Mouse (Mus musculus): ENCODE data around the gene Adamts7. TPM values are rescaled to one million over a fixed set of nuclear protein-coding genes. Genes with fewer than 3 reads are reported as not detected.

Adamts7 gene
- total and polyA plus RNA-seq, 2 experiments from 2014 or later, result 8.3 to 34.4 TPM

- H3K36me3 ChIP-seq (replicated peaks; ENCODE audit: control insufficient read depth, insufficient read depth, low read length), result peaks cover 31% of the 10 kb centered on the region
- no peak overlapping the region for H3K4me3 ChIP-seq (ENCODE audit: low read depth, low read length)
- H3K9ac ChIP-seq (replicated peaks; ENCODE audit: low read depth, low read length), result no peak overlapping the region
- WGBS, result 25% methylated on average over 2 of the region's 2 CpGs
- 0 out of 2 replicates have a peak overlapping the region, but pooled peaks have one; percentile 69 for H3K27ac ChIP-seq (ENCODE audit: low read depth)
- H3K4me1 ChIP-seq (ENCODE audit: control insufficient read depth, insufficient read depth), result peaks cover 22% of the 10 kb centered on the region
- ATAC-seq (ENCODE audit: insufficient read depth, low read depth) (peak; percentile 57), DNase-seq (ENCODE audit: low spot score) (no peak)
- H3K4me2 ChIP-seq (ENCODE audit: low read depth, low read length), result 0 out of 2 replicates have a peak overlapping the region, but pooled peaks have one; percentile 7
- TF ChIP-seq CTCF (IDR thresholded peaks at IDR 0.05; ENCODE audit: low read depth) (no peak), EP300 (IDR thresholded peaks at IDR 0.05; ENCODE audit: low read depth) (no peak)
- no peaks in the 10 kb centered on the region for H3K9me3 ChIP-seq (replicated peaks; ENCODE audit: control insufficient read depth, low read length)
- H3K27me3 ChIP-seq (ENCODE audit: control insufficient read depth, insufficient read depth, low read length), result no peaks in the 10 kb centered on the region
Observed at GRCm38 (mm10) chr9:90226742-90227096, 63.9 kb downstream of the Adamts7 start.

DNA sequence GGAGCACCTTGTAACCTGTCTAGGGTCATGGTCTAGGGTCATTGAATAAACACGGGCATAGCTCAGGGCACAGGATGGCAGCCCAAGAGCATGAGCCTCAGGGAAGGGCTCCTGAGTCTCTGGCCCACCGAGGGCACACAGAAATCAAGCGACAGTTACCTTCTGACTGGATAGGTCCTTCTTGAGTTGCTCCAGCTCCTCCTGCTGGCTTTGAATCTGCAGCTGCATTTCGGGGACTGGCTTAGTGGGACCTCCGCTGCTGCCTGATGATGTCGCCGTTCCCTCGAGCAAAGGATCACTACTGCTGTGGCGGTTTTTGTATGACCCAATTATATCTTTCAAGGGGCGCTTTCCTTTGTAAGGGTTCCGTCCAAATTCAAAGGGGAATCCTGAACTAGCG is 64.3 kb downstream of the Adamts7 start:
- no peak overlapping the region for H3K4me2 ChIP-seq (ENCODE audit: low read depth, low read length)
- 66% methylated on average over 12 of the region's 12 CpGs for WGBS
- 0 out of 2 replicates have a peak overlapping the region, but pooled peaks have one; percentile 34 for H3K27ac ChIP-seq (ENCODE audit: low read depth)
- no peaks in the 10 kb centered on the region for H3K9me3 ChIP-seq (replicated peaks; ENCODE audit: control insufficient read depth, low read length)
- no peak for TF ChIP-seq EP300 (IDR thresholded peaks at IDR 0.05; ENCODE audit: low read depth)
- peak; percentile 40 for TF ChIP-seq CTCF (IDR thresholded peaks at IDR 0.05; ENCODE audit: low read depth)
- peaks cover 26% of the 10 kb centered on the region for H3K36me3 ChIP-seq (replicated peaks; ENCODE audit: control insufficient read depth, insufficient read depth, low read length)
- no peak overlapping the region for H3K4me3 ChIP-seq (ENCODE audit: low read depth, low read length)
- no peaks in the 10 kb centered on the region for H3K27me3 ChIP-seq (ENCODE audit: control insufficient read depth, insufficient read depth, low read length)
- no peak overlapping the region for H3K9ac ChIP-seq (replicated peaks; ENCODE audit: low read depth, low read length)
- DNase-seq (ENCODE audit: low spot score) (no peak), ATAC-seq (ENCODE audit: insufficient read depth, low read depth) (peak; percentile 27; the same call in 1 of the 2 replicates)
- H3K4me1 ChIP-seq (ENCODE audit: control insufficient read depth, insufficient read depth), result peaks cover 22% of the 10 kb centered on the region

GRCm38 (mm10) chr9:90232781-90233690 is 70.2 kb downstream of the Adamts7 start:
- ATAC-seq (ENCODE audit: insufficient read depth, low read depth), result 0 out of 2 replicates have a peak, but pooled peaks have one; percentile 18
- Histone ChIP-seq H3K4me2 (ENCODE audit: low read depth, low read length) (no peak overlapping the region), H3K36me3 (replicated peaks; ENCODE audit: control insufficient read depth, insufficient read depth, low read length) (peaks cover 4% of the 10 kb centered on the region; the same call in 1 of the 2 replicates), H3K4me3 (ENCODE audit: low read depth, low read length) (no peak overlapping the region), H3K27me3 (ENCODE audit: control insufficient read depth, insufficient read depth, low read length) (no peaks in the 10 kb centered on the region), H3K4me1 (ENCODE audit: control insufficient read depth, insufficient read depth) (peaks cover 9% of the 10 kb centered on the region), H3K9ac (replicated peaks; ENCODE audit: low read depth, low read length) (no peak overlapping the region), H3K27ac (ENCODE audit: low read depth) (0 out of 2 replicates have a peak overlapping the region, but pooled peaks have one; percentile 25), H3K9me3 (replicated peaks; ENCODE audit: control insufficient read depth, low read length) (no peaks in the 10 kb centered on the region)
- 70% methylated on average over 8 of the region's 8 CpGs for WGBS
- no peak for TF ChIP-seq EP300 (IDR thresholded peaks at IDR 0.05; ENCODE audit: low read depth)
- TF ChIP-seq CTCF (IDR thresholded peaks at IDR 0.05; ENCODE audit: low read depth), result no peak
- DNase-seq (ENCODE audit: low spot score), result no peak

- Histone ChIP-seq H3K36me3 (replicated peaks; ENCODE audit: control insufficient read depth, insufficient read depth, low read length) (no peaks in the 10 kb centered on the region), H3K4me3 (ENCODE audit: low read depth, low read length) (no peak overlapping the region), H3K27ac (ENCODE audit: low read depth) (no peak overlapping the region), H3K9ac (replicated peaks; ENCODE audit: low read depth, low read length) (no peak overlapping the region), H3K4me2 (ENCODE audit: low read depth, low read length) (no peak overlapping the region), H3K27me3 (ENCODE audit: control insufficient read depth, insufficient read depth, low read length) (no peaks in the 10 kb centered on the region), H3K9me3 (replicated peaks; ENCODE audit: control insufficient read depth, low read length) (no peaks in the 10 kb centered on the region), H3K4me1 (ENCODE audit: control insufficient read depth, insufficient read depth) (peaks cover 9% of the 10 kb centered on the region)
- TF ChIP-seq CTCF (IDR thresholded peaks at IDR 0.05; ENCODE audit: low read depth), result no peak
- TF ChIP-seq EP300 (IDR thresholded peaks at IDR 0.05; ENCODE audit: low read depth), result no peak
- 93% methylated on average over 5 of the region's 5 CpGs for WGBS
- ATAC-seq (ENCODE audit: insufficient read depth, low read depth) (no peak), DNase-seq (ENCODE audit: low spot score) (no peak)
Observed at GRCm38 (mm10) chr9:90233906-90234419, 71.1 kb downstream of the Adamts7 start.

GRCm38 (mm10) chr9:90234786-90235185 is 71.9 kb downstream of the Adamts7 start:
- no peak for DNase-seq (ENCODE audit: low spot score)
- H3K9me3 ChIP-seq (replicated peaks; ENCODE audit: control insufficient read depth, low read length), result no peaks in the 10 kb centered on the region
- WGBS, result 61% methylated on average over 5 of the region's 5 CpGs
- peaks cover 9% of the 10 kb centered on the region for H3K4me1 ChIP-seq (ENCODE audit: control insufficient read depth, insufficient read depth)
- H3K27ac ChIP-seq (ENCODE audit: low read depth), result no peak overlapping the region
- H3K27me3 ChIP-seq (ENCODE audit: control insufficient read depth, insufficient read depth, low read length), result no peaks in the 10 kb centered on the region
- ATAC-seq (ENCODE audit: insufficient read depth, low read depth), result no peak
- H3K4me2 ChIP-seq (ENCODE audit: low read depth, low read length), result no peak overlapping the region
- H3K9ac ChIP-seq (replicated peaks; ENCODE audit: low read depth, low read length), result no peak overlapping the region
- no peak overlapping the region for H3K4me3 ChIP-seq (ENCODE audit: low read depth, low read length)
- peaks cover 6% of the 10 kb centered on the region; the same call in 1 of the 2 replicates for H3K36me3 ChIP-seq (replicated peaks; ENCODE audit: control insufficient read depth, insufficient read depth, low read length)
- TF ChIP-seq CTCF (IDR thresholded peaks at IDR 0.05; ENCODE audit: low read depth) (no peak), EP300 (IDR thresholded peaks at IDR 0.05; ENCODE audit: low read depth) (no peak)
